Mouse (Mus musculus): ENCODE measurements around the gene Macrod1.

- TF ChIP-seq POLR2A (IDR thresholded peaks at IDR 0.05; ENCODE audit: borderline replicate concordance, extremely low read depth, low read depth, low read length) (no peak), CTCF (IDR thresholded peaks at IDR 0.05; ENCODE audit: insufficient read depth, low read length) (no peak)
Observed at GRCm38 (mm10) chr19:7116038-7116731, 59.6 kb downstream of the Macrod1 start.

Measured in lung, adult 2 months (tissue).